Mouse (Mus musculus): ENCODE measurements around the gene Lce1a1. TPM values are rescaled to one million over a fixed set of nuclear protein-coding genes. Genes with fewer than 3 reads are reported as not detected.

Gene Lce1a1
- polyA plus RNA-seq, 1 experiment from 2014 or later = not detected

Other genes starting within 250 kb of the Lce1a1 start
- gene Sprr2i, start 240.3 kb downstream of the Lce1a1 start, polyA plus RNA-seq (2014; fragmentation: Nextera tagmentation; extraction: Ambion mirVana) = not detected in 2 replicates
- gene Sprr2j-ps, start 230.2 kb downstream of the Lce1a1 start, polyA plus RNA-seq (2014; fragmentation: Nextera tagmentation; extraction: Ambion mirVana) = not detected in 2 replicates
- gene Gm9774, start 218.9 kb downstream of the Lce1a1 start, polyA plus RNA-seq (2014; fragmentation: Nextera tagmentation; extraction: Ambion mirVana) = 6.9 and 7.1 TPM in 2 replicates
- not detected in 2 replicates for gene Sprr2k, start 215.7 kb downstream of the Lce1a1 start, polyA plus RNA-seq (2014; fragmentation: Nextera tagmentation; extraction: Ambion mirVana)
- gene Sprr1b, start 209.5 kb downstream of the Lce1a1 start, polyA plus RNA-seq (2014; fragmentation: Nextera tagmentation; extraction: Ambion mirVana) = not detected in 2 replicates
- not detected in 2 replicates for gene Sprr3, start 189.6 kb downstream of the Lce1a1 start, polyA plus RNA-seq (2014; fragmentation: Nextera tagmentation; extraction: Ambion mirVana)
- gene Sprr1a, start 162.4 kb downstream of the Lce1a1 start, polyA plus RNA-seq (2014; fragmentation: Nextera tagmentation; extraction: Ambion mirVana) = 8.1 and 8.4 TPM in 2 replicates
- gene Sprr4, start 147.8 kb downstream of the Lce1a1 start, polyA plus RNA-seq (2014; fragmentation: Nextera tagmentation; extraction: Ambion mirVana) = not detected in 2 replicates
- gene 2310046K23Rik, start 113.8 kb downstream of the Lce1a1 start, polyA plus RNA-seq (2014; fragmentation: Nextera tagmentation; extraction: Ambion mirVana) = not detected in 2 replicates
- 0.74 and 0.81 TPM in 2 replicates for gene Ivl, start 74.6 kb downstream of the Lce1a1 start, polyA plus RNA-seq (2014; fragmentation: Nextera tagmentation; extraction: Ambion mirVana)
- not detected in 2 replicates for gene Smcp, start 59.3 kb downstream of the Lce1a1 start, polyA plus RNA-seq (2014; fragmentation: Nextera tagmentation; extraction: Ambion mirVana)
- gene 2210017I01Rik, start 40.8 kb downstream of the Lce1a1 start, polyA plus RNA-seq (2014; fragmentation: Nextera tagmentation; extraction: Ambion mirVana) = not detected in 2 replicates
- gene Lce6a, start 26.6 kb downstream of the Lce1a1 start, polyA plus RNA-seq (2014; fragmentation: Nextera tagmentation; extraction: Ambion mirVana) = not detected in 2 replicates
- not detected in 2 replicates for gene Lce1b, start 8.6 kb upstream of the Lce1a1 start, polyA plus RNA-seq (2014; fragmentation: Nextera tagmentation; extraction: Ambion mirVana)
- not detected in 2 replicates for gene Lce1a2, start 22.0 kb upstream of the Lce1a1 start, polyA plus RNA-seq (2014; fragmentation: Nextera tagmentation; extraction: Ambion mirVana)
- not detected in 2 replicates for gene Lce1c, start 30.9 kb upstream of the Lce1a1 start, polyA plus RNA-seq (2014; fragmentation: Nextera tagmentation; extraction: Ambion mirVana)
- gene Lce1d, start 38.9 kb upstream of the Lce1a1 start, polyA plus RNA-seq (2014; fragmentation: Nextera tagmentation; extraction: Ambion mirVana) = not detected in 2 replicates
- not detected in 2 replicates for gene Lce1e, start 60.8 kb upstream of the Lce1a1 start, polyA plus RNA-seq (2014; fragmentation: Nextera tagmentation; extraction: Ambion mirVana)
- gene Lce1f, start 72.0 kb upstream of the Lce1a1 start, polyA plus RNA-seq (2014; fragmentation: Nextera tagmentation; extraction: Ambion mirVana) = not detected in 2 replicates
- gene Gm38119, start 90.8 kb upstream of the Lce1a1 start, polyA plus RNA-seq (2014; fragmentation: Nextera tagmentation; extraction: Ambion mirVana) = not detected in 2 replicates
- not detected in 2 replicates for gene Lce1g, start 104.0 kb upstream of the Lce1a1 start, polyA plus RNA-seq (2014; fragmentation: Nextera tagmentation; extraction: Ambion mirVana)
- not detected in 2 replicates for gene Lce1h, start 116.8 kb upstream of the Lce1a1 start, polyA plus RNA-seq (2014; fragmentation: Nextera tagmentation; extraction: Ambion mirVana)
- gene Lce1i, start 130.6 kb upstream of the Lce1a1 start, polyA plus RNA-seq (2014; fragmentation: Nextera tagmentation; extraction: Ambion mirVana) = not detected in 2 replicates
- gene Lce1j, start 142.2 kb upstream of the Lce1a1 start, polyA plus RNA-seq (2014; fragmentation: Nextera tagmentation; extraction: Ambion mirVana) = not detected in 2 replicates
- not detected in 2 replicates for gene Lce1k, start 159.6 kb upstream of the Lce1a1 start, polyA plus RNA-seq (2014; fragmentation: Nextera tagmentation; extraction: Ambion mirVana)
- not detected in 2 replicates for gene Kprp, start 178.9 kb upstream of the Lce1a1 start, polyA plus RNA-seq (2014; fragmentation: Nextera tagmentation; extraction: Ambion mirVana)
- gene Lce1l, start 203.0 kb upstream of the Lce1a1 start, polyA plus RNA-seq (2014; fragmentation: Nextera tagmentation; extraction: Ambion mirVana) = not detected in 2 replicates
- gene 2310050C09Rik, start 221.9 kb upstream of the Lce1a1 start, polyA plus RNA-seq (2014; fragmentation: Nextera tagmentation; extraction: Ambion mirVana) = not detected in 2 replicates

Measured in kidney, embryonic 14.5 days (tissue).